Mouse (Mus musculus) G1E (cell line): ENCODE measurements around the gene Slfn8. TPM values are rescaled to one million over a fixed set of nuclear protein-coding genes. Genes with fewer than 3 reads are reported as not detected.
A peak's percentile ranks its signal among the peaks of the same experiment; 100 is the strongest.
"Not testable (repeated sequence)": the region's sequence is repeated elsewhere in the genome, so short reads cannot be mapped to it uniquely, and the experiment has no call there.

Experiments
- ATAC-seq: 2 replicates; pipeline ENCODE4 v1.8.0; 2016; ENCODE audit warnings: mild to moderate bottlenecking; ENCODE audit not compliant: insufficient number of reproducible peaks, poor library complexity, low FRiP score, severe bottlenecking; ENCODE audit errors: extremely low read depth
- DNase-seq: peaks from one replicate; pipeline ENCODE4 v3.0.0; 2012; ENCODE audit warnings: low spot score
- H3K27me3 ChIP-seq: 2 replicates; pipeline ENCODE4 v1.6.1; 2012; ENCODE audit warnings: mild to moderate bottlenecking, low read length, inconsistent platforms; ENCODE audit not compliant: insufficient read depth
- H3K36me3 ChIP-seq: replicated peaks from 2 replicates; pipeline ENCODE3; 2012; ENCODE audit warnings: mild to moderate bottlenecking, inconsistent platforms
- H3K4me1 ChIP-seq: 2 replicates; pipeline ENCODE4 v1.6.1; 2012; ENCODE audit warnings: low read depth, low read length, inconsistent platforms, mixed read lengths; ENCODE audit not compliant: insufficient read depth
- H3K4me3 ChIP-seq: 2 replicates; pipeline ENCODE4 v1.5.1; 2012; ENCODE audit warnings: low read depth, mild to moderate bottlenecking, inconsistent platforms, low read length, moderate library complexity, mixed read lengths
- H3K9me3 ChIP-seq: replicated peaks from 2 replicates; pipeline ENCODE4 v1.6.1; 2012; ENCODE audit warnings: inconsistent platforms
- CTCF ChIP-seq: IDR thresholded peaks from 2 replicates; pipeline ENCODE4 v1.5.1; 2012; ENCODE audit warnings: low read depth, low read length, inconsistent platforms, mixed read lengths
- GATA1 ChIP-seq: IDR thresholded peaks from 2 replicates; pipeline ENCODE4 v1.6.1; 2012; ENCODE audit warnings: borderline replicate concordance, low read length, inconsistent platforms, mixed read lengths
- GATA2 ChIP-seq: IDR thresholded peaks from 2 replicates; pipeline ENCODE4 v1.6.1; 2012; ENCODE audit warnings: low read depth, low read length, inconsistent platforms, borderline replicate concordance
- POLR2AphosphoS5 ChIP-seq: IDR thresholded peaks from 2 replicates; pipeline ENCODE4 v1.6.1; 2012; ENCODE audit warnings: low read depth, low read length, inconsistent platforms; ENCODE audit not compliant: insufficient replicate concordance
- TAL1 ChIP-seq: conservative IDR thresholded peaks from 2 replicates; pipeline ENCODE4 v1.6.1; 2012; ENCODE audit warnings: low read depth, low read length, inconsistent platforms, mixed read lengths
- polyA plus RNA-seq: library from polyadenylated mRNA; stranded (reverse); fragments of >175 nt; gene quantifications from 2 replicates; pipeline ENCODE4 v1.2.3, GENCODE M21; 2012
- total RNA-seq, 2 experiments: library from RNA; stranded (forward) in 1 of 2; stranded (reverse) in 1 of 2; fragments of 200-1000 nt in 1 of 2; fragments of >200 nt in 1 of 2; fragmentation: Nextera tagmentation in 1 of 2; gene quantifications; 2 replicates each; pipeline ENCODE4 v1.2.3; 2014 to 2017

Slfn8 gene
- total and polyA plus RNA-seq, 3 experiments = 0.16 TPM; not detected in 2

DNA sequence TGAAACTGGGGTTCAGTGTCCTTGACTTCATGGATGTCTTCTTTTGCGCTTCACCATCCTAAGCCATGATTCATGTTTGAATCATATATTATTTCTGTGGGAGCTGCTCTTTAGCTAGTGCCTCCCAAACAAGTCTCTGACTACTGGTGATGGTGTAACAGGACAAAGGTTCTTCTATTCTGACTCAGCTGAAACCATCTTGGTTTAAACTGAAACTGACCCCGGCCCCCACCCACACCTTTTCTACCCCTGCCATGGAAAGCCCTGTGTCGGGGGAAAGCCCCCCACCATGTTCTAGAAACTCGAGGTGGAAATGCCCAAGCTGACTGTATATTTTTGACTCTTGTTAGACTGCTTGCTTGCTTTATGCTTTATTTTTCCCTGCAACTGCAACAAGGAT is 23.3 kb upstream of the Slfn8 start:
- ATAC-seq = no peak
- TF ChIP-seq POLR2AphosphoS5 (no peak), TAL1 (no peak), GATA1 (no peak), CTCF (no peak), GATA2 (no peak)
- Histone ChIP-seq H3K9me3 (no peaks in the 10 kb centered on the region), H3K4me3 (no peak overlapping the region), H3K27me3 (peaks cover 3% of the 10 kb centered on the region; the same call in 1 of the 2 replicates), H3K4me1 (peaks cover 12% of the 10 kb centered on the region), H3K36me3 (peaks cover 52% of the 10 kb centered on the region)
- no peak for DNase-seq

DNA sequence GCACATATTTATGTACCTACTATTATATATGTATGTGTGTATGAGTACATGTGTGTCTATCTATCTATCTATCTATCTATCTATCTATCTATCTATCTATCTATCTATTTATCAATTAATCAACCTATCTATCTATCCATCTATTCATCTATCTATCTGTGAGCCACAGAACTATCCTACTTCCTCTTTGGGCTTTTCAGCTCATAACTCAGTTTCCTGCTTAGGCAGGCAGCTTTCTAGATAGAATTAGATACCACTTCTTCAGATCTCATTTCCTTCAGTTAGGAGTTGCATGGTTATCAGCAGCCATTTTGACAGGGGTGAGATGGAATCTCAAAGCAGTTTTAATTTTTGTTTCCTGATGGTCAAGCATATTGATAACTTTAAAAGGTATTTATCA is 20.4 kb upstream of the Slfn8 start:
- no peak overlapping the region for H3K4me3 ChIP-seq
- H3K36me3 ChIP-seq = peaks cover 29% of the 10 kb centered on the region
- H3K4me1 ChIP-seq = peaks cover 12% of the 10 kb centered on the region
- ATAC-seq (no peak; the same call in 1 of the 2 replicates), DNase-seq (no peak)
- no peak for TF ChIP-seq TAL1
- no peak for TF ChIP-seq GATA1
- no peak for TF ChIP-seq POLR2AphosphoS5
- TF ChIP-seq CTCF = no peak
- no peak for TF ChIP-seq GATA2
- no peaks in the 10 kb centered on the region for H3K9me3 ChIP-seq
- peaks cover 3% of the 10 kb centered on the region; the same call in 1 of the 2 replicates for H3K27me3 ChIP-seq

DNA sequence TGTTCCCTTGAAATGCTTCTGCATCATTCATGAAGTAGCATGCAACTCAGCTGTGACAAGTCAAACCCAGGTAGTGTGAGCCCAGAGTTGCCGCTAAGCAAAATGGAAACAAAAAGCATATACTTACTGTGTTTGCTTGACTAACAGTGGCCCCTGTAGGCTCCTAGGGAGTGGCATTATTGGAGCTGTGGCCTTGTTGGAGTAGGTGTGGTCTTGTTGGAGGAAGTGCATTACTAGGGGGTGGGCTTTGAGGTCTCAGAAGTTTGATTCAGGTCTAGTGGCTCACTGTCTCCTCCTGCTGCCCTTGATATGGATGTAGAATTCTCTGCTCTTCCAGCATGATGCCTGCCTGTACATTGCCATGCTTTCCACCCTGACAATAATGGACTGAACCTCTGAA is 19.7 kb upstream of the Slfn8 start:
- DNase-seq (no peak), ATAC-seq (peak; percentile 4; the same call in 1 of the 2 replicates)
- H3K27me3 ChIP-seq = peaks cover 3% of the 10 kb centered on the region; the same call in 1 of the 2 replicates
- H3K36me3 ChIP-seq = peaks cover 25% of the 10 kb centered on the region
- TF ChIP-seq POLR2AphosphoS5 = no peak
- no peak for TF ChIP-seq TAL1
- TF ChIP-seq GATA2 = no peak
- H3K9me3 ChIP-seq = no peaks in the 10 kb centered on the region
- H3K4me3 ChIP-seq = no peak overlapping the region
- H3K4me1 ChIP-seq = peaks cover 12% of the 10 kb centered on the region

DNA sequence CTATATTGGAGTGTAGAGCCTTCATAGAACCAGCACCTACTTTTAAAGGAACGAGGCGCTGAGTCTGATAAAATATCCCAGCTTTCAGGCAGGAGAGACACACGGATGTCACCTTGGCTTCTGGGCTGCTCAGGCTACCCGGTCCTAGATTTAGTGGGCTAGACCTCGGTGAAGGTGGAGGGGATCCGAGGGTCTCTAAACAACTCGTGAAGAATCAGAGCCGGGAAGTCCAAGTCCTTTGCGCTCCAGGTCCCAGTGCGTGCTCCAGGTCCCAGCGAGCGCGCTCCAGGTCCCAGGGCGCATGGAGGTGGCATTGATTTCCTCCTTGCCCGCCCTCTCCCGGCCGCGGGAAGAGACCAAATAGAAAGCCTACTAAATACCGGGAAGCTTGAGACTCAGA is 19.2 kb upstream of the Slfn8 start:
- Histone ChIP-seq H3K4me3 (no peak overlapping the region), H3K9me3 (no peaks in the 10 kb centered on the region), H3K36me3 (peaks cover 25% of the 10 kb centered on the region), H3K4me1 (peaks cover 12% of the 10 kb centered on the region), H3K27me3 (peaks cover 3% of the 10 kb centered on the region; the same call in 1 of the 2 replicates)
- TF ChIP-seq POLR2AphosphoS5 (no peak), CTCF (no peak), GATA1 (no peak), GATA2 (no peak), TAL1 (no peak)
- DNase-seq (no peak), ATAC-seq (no peak)

DNA sequence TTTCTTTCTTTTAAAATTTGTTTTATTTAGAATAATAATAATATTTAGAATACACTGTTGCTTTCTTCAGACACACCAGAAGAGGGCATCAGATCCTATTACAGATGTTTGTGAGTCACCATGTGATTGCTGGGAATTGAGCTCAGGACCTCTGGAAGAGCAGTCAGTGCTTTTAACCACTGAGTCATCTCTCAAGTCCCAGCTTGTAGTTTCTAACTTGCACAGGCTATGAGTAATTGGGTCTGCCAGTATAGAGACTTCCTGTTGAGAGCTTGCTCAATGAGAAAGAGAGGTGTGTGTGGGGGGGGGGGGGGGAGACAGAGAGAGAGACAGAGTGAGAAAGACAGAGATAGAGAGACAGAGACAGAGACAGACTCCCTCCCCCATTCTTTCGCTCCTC is 18.5 kb upstream of the Slfn8 start:
- ATAC-seq (no peak), DNase-seq (no peak)
- Histone ChIP-seq H3K9me3 (no peaks in the 10 kb centered on the region), H3K4me1 (peaks cover 12% of the 10 kb centered on the region), H3K4me3 (no peak overlapping the region), H3K36me3 (peaks cover 22% of the 10 kb centered on the region), H3K27me3 (peaks cover 3% of the 10 kb centered on the region; the same call in 1 of the 2 replicates)
- no peak for TF ChIP-seq POLR2AphosphoS5

DNA sequence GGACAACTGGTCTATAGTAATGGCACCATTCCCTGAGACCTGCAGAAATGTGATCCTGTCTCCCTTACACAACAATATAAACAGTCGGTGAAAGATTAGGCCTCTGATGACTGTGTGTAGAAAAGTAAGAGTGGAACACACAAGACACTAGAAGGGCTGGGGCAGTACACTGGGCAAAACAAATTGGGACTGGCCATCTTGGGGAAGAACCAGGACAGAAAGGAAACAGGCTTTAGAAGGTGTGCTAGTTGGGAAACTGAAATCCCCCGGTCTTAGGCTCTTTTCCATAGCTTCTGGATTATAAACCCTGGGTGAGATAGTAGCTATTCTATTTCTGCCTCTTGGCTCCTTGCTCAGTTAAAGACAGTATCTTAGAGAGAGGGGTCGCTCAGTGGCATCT is 18.1 kb upstream of the Slfn8 start:
- not testable (repeated sequence) for DNase-seq, H3K9me3 ChIP-seq, H3K4me3 ChIP-seq, H3K27me3 ChIP-seq, ATAC-seq
- Histone ChIP-seq H3K4me1 (peaks cover 12% of the 10 kb centered on the region), H3K36me3 (peaks cover 17% of the 10 kb centered on the region)

DNA sequence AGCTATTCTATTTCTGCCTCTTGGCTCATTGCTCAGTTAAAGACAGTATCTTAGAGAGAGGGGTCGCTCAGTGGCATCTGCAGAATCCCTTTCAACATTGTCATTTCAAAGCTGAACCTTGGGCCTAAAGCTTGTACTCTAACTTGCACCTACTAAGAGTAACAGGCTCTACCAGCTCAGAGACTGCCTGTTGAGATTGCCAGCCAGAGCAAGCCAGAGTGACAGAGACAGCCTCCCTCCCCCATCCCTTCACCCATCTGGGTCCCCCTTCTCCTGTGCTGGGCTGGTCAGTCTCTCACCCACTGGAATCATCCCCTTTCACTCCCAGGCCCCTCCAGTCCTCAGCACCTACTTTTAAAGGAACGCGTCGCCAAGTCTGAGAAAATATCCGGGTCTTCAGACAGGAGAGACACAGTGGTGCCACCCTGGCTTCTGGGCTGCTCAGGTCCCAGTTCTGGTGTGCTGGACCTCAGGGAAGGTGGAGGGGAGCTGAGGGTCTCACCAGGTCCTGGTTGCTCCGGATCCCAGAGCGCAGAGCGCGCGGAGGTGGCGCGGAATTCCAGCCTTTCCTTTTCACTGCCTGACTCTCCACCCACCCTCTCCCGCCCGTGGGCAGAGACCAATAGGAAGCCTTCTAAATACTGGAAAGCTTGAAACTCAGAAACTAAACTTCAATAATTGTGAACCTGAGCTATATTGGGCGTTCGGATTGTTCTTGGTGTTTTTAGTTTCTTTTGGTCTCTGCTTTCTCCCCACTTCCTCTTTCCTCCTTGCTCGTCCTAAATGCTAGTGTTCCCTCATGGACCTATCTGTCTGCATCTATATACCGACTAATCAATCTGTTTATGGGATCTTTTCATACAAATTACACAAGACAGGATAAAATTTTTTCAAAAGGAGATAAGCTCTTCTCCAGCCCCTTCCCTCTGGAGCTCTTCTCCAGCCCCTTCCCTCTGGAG is 770 bp downstream of the Slfn8 start:
- ATAC-seq, DNase-seq: not testable (repeated sequence)

More for the DNA sequence above, 770 bp downstream of the Slfn8 start:
- not testable (repeated sequence) for H3K36me3 ChIP-seq, H3K4me3 ChIP-seq, H3K27me3 ChIP-seq, H3K4me1 ChIP-seq, H3K9me3 ChIP-seq
